Mouse (Mus musculus) embryonic facial prominence, embryonic 10.5 days (tissue): ENCODE measurements around the gene Ky. TPM values are rescaled to one million over a fixed set of nuclear protein-coding genes. Genes with fewer than 3 reads are reported as not detected.

Experiments used
- DNase-seq: peaks from one replicate; pipeline ENCODE4 v3.0.0-alpha.2; 2017; ENCODE audit warnings: low spot score
- H3K27ac ChIP-seq: fragments of 300-500 bp; sonication (generic); replicated peaks from 2 replicates; pipeline ENCODE4 v1.5.1; 2016; ENCODE audit warnings: mild to moderate bottlenecking
- H3K27me3 ChIP-seq: fragments of 300-500 bp; sonication (generic); replicated peaks from 2 replicates; pipeline ENCODE4 v1.6.1; 2016; ENCODE audit warnings: low read depth, mild to moderate bottlenecking; ENCODE audit not compliant: poor library complexity, severe bottlenecking
- H3K36me3 ChIP-seq: fragments of 300-500 bp; sonication (generic); replicated peaks from 2 replicates; pipeline ENCODE4 v1.6.1; 2016; ENCODE audit warnings: mild to moderate bottlenecking, moderate library complexity
- H3K4me1 ChIP-seq: fragments of 300-500 bp; sonication (generic); 2 replicates; pipeline ENCODE4 v1.6.1; 2016
- H3K4me3 ChIP-seq: fragments of 300-500 bp; sonication (generic); 2 replicates; pipeline ENCODE4 v1.5.1; 2016; ENCODE audit warnings: mild to moderate bottlenecking, moderate library complexity
- H3K9me3 ChIP-seq: fragments of 300-500 bp; sonication (generic); 2 replicates; pipeline ENCODE4 v1.6.1; 2016; ENCODE audit warnings: mild to moderate bottlenecking
- WGBS: fragments of 180-500 bp; shearing (Covaris S2); methylation state at CpG from one replicate; pipeline ENCODE4 v1.1.7; 2016; 5-methylcytosine and 5-hydroxymethylcytosine counted together
- polyA plus RNA-seq: library from polyadenylated mRNA; unstranded; fragments of >200 nt; fragmentation: Nextera tagmentation; extraction: Ambion mirVana; gene quantifications from 2 replicates; pipeline ENCODE4 v1.2.1, GENCODE M21; 2016

The Ky gene
- polyA plus RNA-seq, 1 experiment from 2014 or later: 0.04 TPM

DNA sequence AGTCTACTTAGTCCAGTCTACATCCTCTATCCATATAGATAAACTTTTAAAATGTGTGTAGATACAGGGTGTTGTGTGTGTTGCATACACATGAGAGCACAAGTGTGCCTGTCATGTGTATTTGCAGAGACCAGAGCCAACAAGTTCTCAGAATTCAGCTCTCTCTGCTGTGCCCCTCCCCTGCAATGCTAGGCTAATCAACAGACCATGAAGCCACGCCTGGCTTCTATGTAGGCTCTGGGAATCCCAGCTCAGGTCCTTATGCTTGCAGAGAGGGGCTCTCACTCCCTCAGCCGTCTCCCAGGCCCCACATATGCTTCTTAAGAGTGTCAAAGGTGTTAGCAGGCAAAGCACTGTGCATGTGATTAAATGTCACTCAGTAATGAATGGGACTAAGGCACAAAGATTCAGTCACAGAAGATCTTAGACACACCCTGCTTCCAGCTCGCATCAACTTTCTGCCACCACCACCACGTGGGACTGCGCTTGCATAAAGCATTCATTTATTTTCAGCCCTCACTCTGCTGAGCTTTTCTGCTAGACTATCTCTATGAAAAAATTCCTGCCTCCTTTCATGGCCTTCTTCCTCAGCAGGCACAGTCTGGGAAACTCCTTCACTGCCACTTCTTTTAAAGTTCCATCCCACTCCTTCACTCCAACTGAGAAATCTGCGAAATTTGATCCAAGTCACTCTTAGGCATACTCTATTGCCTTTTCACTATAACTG lies 89.3 kb downstream of the Ky start:
- DNase-seq: no peak
- H3K27ac ChIP-seq: no peak overlapping the region
- peaks cover 56% of the 10 kb centered on the region for H3K36me3 ChIP-seq

More for the DNA sequence above, 89.3 kb downstream of the Ky start:
- Histone ChIP-seq H3K4me3 (no peak overlapping the region), H3K4me1 (peaks cover 10% of the 10 kb centered on the region; the same call in 1 of the 2 replicates), H3K27me3 (no peaks in the 10 kb centered on the region), H3K9me3 (no peaks in the 10 kb centered on the region)
- WGBS: 73% methylated on average over 6 of the region's 6 CpGs

Other genes with a start within 250 kb of the Ky start
- 4.7 and 6.1 TPM in 2 replicates for gene Ephb1, start 151.1 kb upstream of the Ky start, polyA plus RNA-seq
- gene Anapc13, start 120.5 kb downstream of the Ky start, polyA plus RNA-seq: 146 and 164 TPM in 2 replicates
- gene Cep63, start 120.8 kb downstream of the Ky start, polyA plus RNA-seq: 53.4 and 56.2 TPM in 2 replicates
- gene Amotl2, start 210.9 kb downstream of the Ky start, polyA plus RNA-seq: 61.4 and 64.0 TPM in 2 replicates